Mouse (Mus musculus) ovary, postnatal 10 days (tissue): Measurements from ENCODE around the gene Dctd.
A peak's percentile ranks its signal among the peaks of the same experiment; 100 is the strongest.

Experiments
- DNase-seq: peaks from one replicate; pipeline ENCODE4 v3.0.0; 2022; ENCODE audit warnings: low spot score

Gene Dctd

GRCm38 (mm10) chr8:48098792-48099191 is at the start of gene Dctd:
Dctd (plus strand) TSS chr8:48099092.
- no peak for DNase-seq

- no peak for DNase-seq
Observed at GRCm38 (mm10) chr8:48053611-48054010, 45.3 kb upstream of the Dctd start.

- no peak for DNase-seq
Observed at GRCm38 (mm10) chr8:48063526-48064072, 35.3 kb upstream of the Dctd start.

GRCm38 (mm10) chr8:48074149-48074548 is 24.7 kb upstream of the Dctd start:
- DNase-seq: no peak

- DNase-seq: no peak
Observed at GRCm38 (mm10) chr8:48082343-48082742, 16.5 kb upstream of the Dctd start.

- no peak for DNase-seq
Observed at GRCm38 (mm10) chr8:48090661-48091060, 8.2 kb upstream of the Dctd start.

GRCm38 (mm10) chr8:48095378-48095777 is 3.5 kb upstream of the Dctd start:
- DNase-seq: no peak

GRCm38 (mm10) chr8:48097131-48097794 is 1.6 kb upstream of the Dctd start:
- peak; percentile 29 for DNase-seq

GRCm38 (mm10) chr8:48098081-48098639 is 732 bp upstream of the Dctd start:
- DNase-seq: no peak

- no peak for DNase-seq
Observed at GRCm38 (mm10) chr8:48100100-48100787, 1.4 kb downstream of the Dctd start.

- DNase-seq: no peak
Observed at GRCm38 (mm10) chr8:48109373-48109855, 10.5 kb downstream of the Dctd start.

GRCm38 (mm10) chr8:48109856-48110780 is 11.2 kb downstream of the Dctd start:
- DNase-seq: peak; percentile 50

GRCm38 (mm10) chr8:48114591-48114990 is 15.7 kb downstream of the Dctd start:
- DNase-seq: no peak

- no peak for DNase-seq
Observed at GRCm38 (mm10) chr8:48122991-48123390, 24.1 kb downstream of the Dctd start.

GRCm38 (mm10) chr8:48124857-48125256 is 26.0 kb downstream of the Dctd start:
- DNase-seq: no peak

- no peak for DNase-seq
Observed at GRCm38 (mm10) chr8:48126954-48127353, 28.1 kb downstream of the Dctd start.

GRCm38 (mm10) chr8:48130266-48130665 is 31.4 kb downstream of the Dctd start:
- no peak for DNase-seq

GRCm38 (mm10) chr8:48133321-48133720 is 34.4 kb downstream of the Dctd start:
- no peak for DNase-seq

- no peak for DNase-seq
Observed at GRCm38 (mm10) chr8:48136804-48137650, 38.1 kb downstream of the Dctd start.

GRCm38 (mm10) chr8:48137651-48137937 is 38.7 kb downstream of the Dctd start:
- DNase-seq: no peak

- DNase-seq: no peak
Observed at GRCm38 (mm10) chr8:48141023-48141422, 42.1 kb downstream of the Dctd start.
